Mouse (Mus musculus) MEL (cell line): ENCODE measurements around the gene Gm10135. TPM values are rescaled to one million over a fixed set of nuclear protein-coding genes. Genes with fewer than 3 reads are reported as not detected.

Experiments
- DNase-seq: peaks from one replicate; pipeline ENCODE4 v3.0.0; 2011; ENCODE audit warnings: low read depth, low spot score
- H3K27ac ChIP-seq: 2 replicates; pipeline ENCODE4 v1.5.1; 2012; ENCODE audit warnings: low read depth, mild to moderate bottlenecking, control low read depth, low read length, moderate library complexity; ENCODE audit not compliant: control insufficient read depth
- H3K27me3 ChIP-seq, 2 experiments: fragments of 150-350 bp in 1 of 2; sonication (generic) in 1 of 2; 2 replicates each; pipeline ENCODE4 v1.6.1; 2012; ENCODE audit warnings: low read length in 2 of 2, mild to moderate bottlenecking in 2 of 2, improper control_type of control experiment in 1 of 2, moderate library complexity in 1 of 2; ENCODE audit not compliant: insufficient read depth in 2 of 2, control insufficient read depth in 1 of 2
- H3K36me3 ChIP-seq, 2 experiments: 2 replicates each; pipeline ENCODE4 v1.6.1; 2012 to 2014; ENCODE audit warnings: low read length in 2 of 2, improper control_type of control experiment in 1 of 2, inconsistent platforms in 1 of 2, mild to moderate bottlenecking in 1 of 2; ENCODE audit not compliant: insufficient read depth in 2 of 2, control insufficient read depth in 1 of 2
- H3K4me1 ChIP-seq, 2 experiments: fragments of 150-350 bp in 1 of 2; sonication (generic) in 1 of 2; 2 replicates each; pipeline ENCODE4 v1.6.1; 2012; ENCODE audit warnings: low read length in 2 of 2, improper control_type of control experiment in 1 of 2, mild to moderate bottlenecking in 1 of 2; ENCODE audit not compliant: insufficient read depth in 2 of 2, control insufficient read depth in 1 of 2
- H3K4me3 ChIP-seq, 2 experiments: fragments of 150-350 bp in 1 of 2; sonication (generic) in 1 of 2; 2 replicates each; pipeline ENCODE4 v1.5.1; 2012; ENCODE audit warnings: low read depth in 2 of 2, low read length in 2 of 2, mild to moderate bottlenecking in 2 of 2, moderate library complexity in 2 of 2, control low read depth in 1 of 2, improper control_type of control experiment in 1 of 2; ENCODE audit not compliant: control insufficient read depth in 1 of 2, insufficient read depth in 1 of 2
- H3K79me2 ChIP-seq: 2 replicates; pipeline ENCODE4 v1.6.1; 2012; ENCODE audit warnings: mild to moderate bottlenecking, low read length, moderate library complexity; ENCODE audit not compliant: control insufficient read depth, poor library complexity, insufficient read depth
- H3K9ac ChIP-seq: 2 replicates; pipeline ENCODE4 v1.6.1; 2012; ENCODE audit warnings: low read depth, mild to moderate bottlenecking, control low read depth, low read length, moderate library complexity; ENCODE audit not compliant: control insufficient read depth, poor library complexity, severe bottlenecking
- H3K9me3 ChIP-seq: fragments of 150-350 bp; sonication (generic); replicated peaks from 2 replicates; pipeline ENCODE4 v1.6.1; 2012; ENCODE audit warnings: mild to moderate bottlenecking, low read length, improper control_type of control experiment, moderate library complexity; ENCODE audit not compliant: insufficient read depth
- BHLHE40 ChIP-seq: IDR thresholded peaks from 2 replicates; pipeline ENCODE4 v1.6.1; 2012; ENCODE audit warnings: low read depth, mild to moderate bottlenecking, inconsistent platforms, low read length, improper control_type of control experiment, borderline replicate concordance
- CHD2 ChIP-seq: IDR thresholded peaks from 2 replicates; pipeline ENCODE4 v1.6.1; 2011; ENCODE audit warnings: low read length, improper control_type of control experiment
- CTCF ChIP-seq, 3 experiments: IDR thresholded peaks in 2 of 3; conservative IDR thresholded peaks in 1 of 3; 2 replicates each; pipeline ENCODE4 v1.5.1; 2011 to 2012; ENCODE audit warnings: low read length in 3 of 3, low read depth in 2 of 3, mild to moderate bottlenecking in 2 of 3, improper control_type of control experiment in 1 of 3, inconsistent platforms in 1 of 3, mixed read lengths in 1 of 3, moderate library complexity in 1 of 3; ENCODE audit not compliant: control insufficient read depth in 1 of 3, insufficient read depth in 1 of 3, poor library complexity in 1 of 3, severe bottlenecking in 1 of 3
- E2F4 ChIP-seq: IDR thresholded peaks from 2 replicates; pipeline ENCODE4 v1.6.1; 2011; ENCODE audit warnings: low read depth, low read length, improper control_type of control experiment, borderline replicate concordance
- ELF1 ChIP-seq: IDR thresholded peaks from 2 replicates; pipeline ENCODE4 v1.6.1; 2014; ENCODE audit warnings: low read depth, mild to moderate bottlenecking, inconsistent platforms, low read length, improper control_type of control experiment, moderate library complexity
- EP300 ChIP-seq, 2 experiments: IDR thresholded peaks; 2 replicates each; pipeline ENCODE4 v1.6.1; 2011; ENCODE audit warnings: improper control_type of control experiment in 2 of 2, low read length in 2 of 2, low read depth in 1 of 2, mild to moderate bottlenecking in 1 of 2
- ETS1 ChIP-seq: IDR thresholded peaks from 2 replicates; pipeline ENCODE4 v1.6.1; 2012; ENCODE audit warnings: low read depth, mild to moderate bottlenecking, inconsistent platforms, low read length, improper control_type of control experiment, moderate library complexity
- GABPA ChIP-seq: IDR thresholded peaks from 2 replicates; pipeline ENCODE4 v1.6.1; 2012; ENCODE audit warnings: low read depth, mild to moderate bottlenecking, inconsistent platforms, low read length, improper control_type of control experiment, moderate library complexity
- GATA1 ChIP-seq: IDR thresholded peaks from 2 replicates; pipeline ENCODE4 v1.6.1; 2011; ENCODE audit warnings: low read depth, low read length, improper control_type of control experiment
- HCFC1 ChIP-seq: IDR thresholded peaks from 2 replicates; pipeline ENCODE4 v1.6.1; 2012; ENCODE audit warnings: low read depth, mild to moderate bottlenecking, inconsistent platforms, low read length, improper control_type of control experiment, moderate library complexity
- KAT2A ChIP-seq: conservative IDR thresholded peaks from 2 replicates; pipeline ENCODE4 v1.6.1; 2012; ENCODE audit warnings: low read depth, low read length, improper control_type of control experiment, inconsistent platforms
- MAFK ChIP-seq: IDR thresholded peaks from 2 replicates; pipeline ENCODE4 v1.6.1; 2011; ENCODE audit warnings: low read depth, mild to moderate bottlenecking, low read length, improper control_type of control experiment, borderline replicate concordance
- MAZ ChIP-seq: IDR thresholded peaks from 2 replicates; pipeline ENCODE4 v1.6.1; 2012; ENCODE audit warnings: low read depth, mild to moderate bottlenecking, inconsistent platforms, low read length, improper control_type of control experiment
- MEF2A ChIP-seq: IDR thresholded peaks from 2 replicates; pipeline ENCODE4 v1.6.1; 2014; ENCODE audit warnings: low read depth, mild to moderate bottlenecking, inconsistent platforms, low read length, improper control_type of control experiment; ENCODE audit not compliant: poor library complexity, insufficient replicate concordance, severe bottlenecking; ENCODE audit errors: extremely low read depth
- MYB ChIP-seq: IDR thresholded peaks from 2 replicates; pipeline ENCODE4 v1.6.1; 2011; ENCODE audit warnings: mild to moderate bottlenecking, low read depth, low read length, improper control_type of control experiment
- MYC ChIP-seq: IDR thresholded peaks from 2 replicates; pipeline ENCODE4 v1.6.1; 2011; ENCODE audit warnings: low read depth, mild to moderate bottlenecking, low read length, improper control_type of control experiment, moderate library complexity
- NRF1 ChIP-seq: IDR thresholded peaks from 2 replicates; pipeline ENCODE4 v1.6.1; 2014; ENCODE audit warnings: low read depth, mild to moderate bottlenecking, inconsistent platforms, low read length, improper control_type of control experiment, moderate library complexity; ENCODE audit not compliant: poor library complexity, insufficient read depth, severe bottlenecking
- POLR2A ChIP-seq, 2 experiments: IDR thresholded peaks; 2 replicates each; pipeline ENCODE4 v1.6.1; 2011 to 2012; ENCODE audit warnings: low read length in 2 of 2, mild to moderate bottlenecking in 2 of 2, control low read depth in 1 of 2, improper control_type of control experiment in 1 of 2, low read depth in 1 of 2, moderate library complexity in 1 of 2; ENCODE audit not compliant: control insufficient read depth in 1 of 2, insufficient read depth in 1 of 2, poor library complexity in 1 of 2
- POLR2AphosphoS2 ChIP-seq: IDR thresholded peaks from 2 replicates; pipeline ENCODE4 v1.6.1; 2011; ENCODE audit warnings: low read length, improper control_type of control experiment
- POLR2AphosphoS5 ChIP-seq: IDR thresholded peaks from 2 replicates; pipeline ENCODE4 v1.6.1; 2012; ENCODE audit warnings: low read depth, borderline replicate concordance, mild to moderate bottlenecking, inconsistent platforms, low read length, moderate library complexity, mixed read lengths
- RCOR1 ChIP-seq: IDR thresholded peaks from 2 replicates; pipeline ENCODE4 v1.6.1; 2012; ENCODE audit warnings: low read depth, mild to moderate bottlenecking, inconsistent platforms, low read length, improper control_type of control experiment
- TBP ChIP-seq: IDR thresholded peaks from 2 replicates; pipeline ENCODE4 v1.8.0; 2011; ENCODE audit warnings: low read depth, low read length, improper control_type of control experiment
- USF2 ChIP-seq, 2 experiments: IDR thresholded peaks; 2 replicates each; pipeline ENCODE4 v1.6.1; 2011 to 2012; ENCODE audit warnings: improper control_type of control experiment in 2 of 2, low read length in 2 of 2, borderline replicate concordance in 1 of 2, inconsistent platforms in 1 of 2, low read depth in 1 of 2, mild to moderate bottlenecking in 1 of 2; ENCODE audit not compliant: insufficient read depth in 1 of 2
- ZKSCAN1 ChIP-seq: IDR thresholded peaks from 2 replicates; pipeline ENCODE4 v1.6.1; 2012; ENCODE audit warnings: low read depth, mild to moderate bottlenecking, inconsistent platforms, low read length, improper control_type of control experiment, moderate library complexity
- ZMIZ1 ChIP-seq: IDR thresholded peaks from 2 replicates; pipeline ENCODE4 v1.6.1; 2012; ENCODE audit warnings: low read depth, mild to moderate bottlenecking, inconsistent platforms, low read length, improper control_type of control experiment, moderate library complexity
- ZNF384 ChIP-seq: IDR thresholded peaks from 2 replicates; pipeline ENCODE4 v1.6.1; 2012; ENCODE audit warnings: low read depth, mild to moderate bottlenecking, inconsistent platforms, low read length, improper control_type of control experiment
- polyA plus RNA-seq, 2 experiments: library from polyadenylated mRNA; stranded (reverse) in 1 of 2; unstranded in 1 of 2; fragments of >175 nt in 1 of 2; fragments of >200 nt in 1 of 2; gene quantifications; 2 replicates each; pipeline versions ENCODE4 v1.2.1 to v1.2.4; 2012; ENCODE audit warnings: low replicate concordance in 2 of 2, low read depth in 1 of 2; ENCODE audit not compliant: insufficient read length in 2 of 2, insufficient read depth in 1 of 2, missing spikeins in 1 of 2
- total RNA-seq: library from RNA; depleted of rRNA; stranded (reverse); fragments of 300-350 nt; gene quantifications from 2 replicates; pipeline ENCODE4 v1.2.3, GENCODE M21; 2012

The Gm10135 gene
- total and polyA plus RNA-seq, 3 experiments: 1.5 to 6.0 TPM; not detected in 1

DNA sequence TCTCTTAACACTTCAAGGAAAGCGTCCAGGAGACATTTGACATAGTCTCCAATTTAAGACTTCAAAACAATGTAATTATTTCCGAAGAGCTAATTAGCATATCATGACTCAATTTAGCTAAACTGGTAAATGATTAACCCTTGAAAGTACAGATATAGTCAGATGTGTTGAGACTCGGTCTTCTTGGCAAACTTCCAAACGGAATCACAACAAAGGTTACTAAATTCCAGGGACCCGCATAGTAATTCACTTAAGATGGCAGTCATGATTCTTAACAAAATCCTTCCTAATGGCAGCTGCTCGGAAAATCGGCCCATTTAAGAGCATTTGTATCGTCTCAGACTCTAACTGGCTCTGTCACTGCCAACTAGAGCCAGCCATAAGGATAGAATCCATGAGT is 15.3 kb upstream of the Gm10135 start:
- peaks cover 0 to 7% of the 10 kb centered on the region in 2 experiments; a peak in 1 of 4 replicates for H3K4me1 ChIP-seq

DNA sequence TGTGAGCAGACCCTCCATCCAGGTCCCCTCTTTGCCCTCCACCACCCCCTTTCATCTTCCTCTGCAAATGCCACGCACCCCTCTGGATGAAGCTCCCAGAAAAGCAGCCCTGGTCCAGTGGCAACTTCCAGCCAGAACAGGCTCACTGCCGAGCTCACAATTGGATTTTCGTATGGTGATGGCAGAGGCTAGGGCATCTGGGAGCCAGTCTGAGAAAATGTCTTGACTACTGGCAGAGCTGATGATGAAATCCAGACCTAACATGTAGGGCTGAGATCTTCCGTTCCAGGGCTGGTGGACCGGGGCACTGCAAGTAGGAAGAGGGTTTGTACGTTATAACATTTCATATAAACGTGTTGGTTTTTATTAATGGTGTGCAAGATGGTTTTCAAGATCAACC is 13.3 kb upstream of the Gm10135 start:
- no peak overlapping the region for H3K9ac ChIP-seq
- peaks cover 0 to 5% of the 10 kb centered on the region in 2 experiments; a peak in 2 of 4 replicates for H3K36me3 ChIP-seq
- no peak for TF ChIP-seq ETS1
- no peak for TF ChIP-seq EP300 (IDR thresholded peaks at IDR 0.05; ENCODE audit: low read depth in 1 of 2, low read length in 2 of 2)
- no peak for TF ChIP-seq KAT2A
- TF ChIP-seq CHD2: no peak
- TF ChIP-seq MAFK: no peak
- TF ChIP-seq BHLHE40: no peak
- no peak for TF ChIP-seq MYC
- TF ChIP-seq GABPA: no peak
- TF ChIP-seq ZKSCAN1: no peak
- no peak for TF ChIP-seq POLR2AphosphoS5
- TF ChIP-seq POLR2AphosphoS2: no peak
- no peak for TF ChIP-seq MYB
- no peak for TF ChIP-seq TBP
- TF ChIP-seq HCFC1: no peak
- TF ChIP-seq ZNF384: no peak
- TF ChIP-seq ZMIZ1: no peak
- no peak for TF ChIP-seq NRF1
- TF ChIP-seq, all 39 proteins: peak for 0
- no peak overlapping the region for H3K4me3 ChIP-seq
- H3K4me1 ChIP-seq: peaks cover 0 to 4% of the 10 kb centered on the region in 2 experiments; a peak in 1 of 4 replicates
- no peaks in the 10 kb centered on the region for H3K9me3 ChIP-seq
- no peak overlapping the region for H3K27ac ChIP-seq
- H3K79me2 ChIP-seq: no peaks in the 10 kb centered on the region
- H3K27me3 ChIP-seq: no peaks in the 10 kb centered on the region
- no peak for DNase-seq

More for the DNA sequence above, 15.3 kb upstream of the Gm10135 start:
- H3K9me3 ChIP-seq: no peaks in the 10 kb centered on the region
- no peak overlapping the region for H3K4me3 ChIP-seq
- no peaks in the 10 kb centered on the region for H3K79me2 ChIP-seq
- no peak overlapping the region for H3K27ac ChIP-seq
- no peak for DNase-seq
- no peak overlapping the region for H3K9ac ChIP-seq
- TF ChIP-seq MEF2A (no peak), ELF1 (no peak), TBP (no peak), POLR2A (IDR thresholded peaks at IDR 0.05; ENCODE audit: control insufficient read depth in 1 of 2, insufficient read depth in 1 of 2, low read depth in 1 of 2, low read length in 2 of 2, poor library complexity in 1 of 2) (no peak), HCFC1 (no peak), E2F4 (no peak), ZNF384 (no peak), MAZ (no peak), RCOR1 (no peak), GATA1 (no peak), GABPA (no peak), CTCF (IDR thresholded peaks at IDR 0.05 in 2 of 3, conservative IDR thresholded peaks at IDR 0.05 in 1 of 3; ENCODE audit: control insufficient read depth in 1 of 3, insufficient read depth in 1 of 3, low read depth in 2 of 3, low read length in 3 of 3, poor library complexity in 1 of 3, severe bottlenecking in 1 of 3) (no peak), USF2 (IDR thresholded peaks at IDR 0.05; ENCODE audit: borderline replicate concordance in 1 of 2, insufficient read depth in 1 of 2, low read depth in 1 of 2, low read length in 2 of 2) (no peak), POLR2AphosphoS5 (no peak), MAFK (no peak)
- H3K27me3 ChIP-seq: no peaks in the 10 kb centered on the region
- peaks cover 0 to 5% of the 10 kb centered on the region in 2 experiments; a peak in 2 of 4 replicates for H3K36me3 ChIP-seq
